In genomic region chr6:42860222-42860819, GRCm38 (mm10) we compare ENCODE assay signal across 8 mouse cellular contexts. TPM values are rescaled to one million over a fixed set of nuclear protein-coding genes. Genes with fewer than 3 reads are reported as not detected.
DNase-seq lines count a peak whose midpoint lies in the region; ATAC-seq lines count a peak whose summit lies in the region.
"Had no signal": no experiment of that assay in that cellular context is flagged by ENCODE, and none has a peak within 500 bp of the region (broad histone marks: within the 10 kb centered on the region; RNA-seq: fewer than 3 reads in every experiment).

No protein-coding gene starts in this region.

- no peak overlapping the region for H3K4me2 ChIP-seq in liver, embryonic 13.5 days
- no peak overlapping the region for H3K4me2 ChIP-seq in liver, embryonic 12.5 days
- no peak overlapping the region for H3K4me2 ChIP-seq in hindbrain, embryonic 12.5 days (replicated peaks)

- WGBS in liver, embryonic 13.5 days (ENCODE audit: insufficient replicate concordance): 10% methylated on average over 4 of the region's 4 CpGs
- WGBS in liver, embryonic 12.5 days (ENCODE audit: insufficient replicate concordance): 8% methylated on average over 4 of the region's 4 CpGs
- WGBS in hindbrain, embryonic 12.5 days: 21% methylated on average over 4 of the region's 4 CpGs

- no peak overlapping the region for H3K9ac ChIP-seq in liver, embryonic 13.5 days
- H3K9ac ChIP-seq in liver, embryonic 12.5 days: no peak overlapping the region
- no peak overlapping the region for H3K9ac ChIP-seq in hindbrain, embryonic 12.5 days

- no peak overlapping the region for H3K4me3 ChIP-seq in liver, embryonic 13.5 days (replicated peaks)
- no peak overlapping the region for H3K4me3 ChIP-seq in liver, embryonic 12.5 days
- H3K4me3 ChIP-seq in hindbrain, embryonic 12.5 days: no peak overlapping the region

- ATAC-seq in liver, embryonic 13.5 days (ENCODE audit: low read depth): no peak
- no peak for ATAC-seq in liver, embryonic 12.5 days
- ATAC-seq in hindbrain, embryonic 12.5 days (ENCODE audit: low FRiP score): 0 out of 2 replicates have a peak, but pooled peaks have one; percentile 54

- no peaks in the 10 kb centered on the region for H3K4me1 ChIP-seq in liver, embryonic 13.5 days (replicated peaks)
- H3K4me1 ChIP-seq in liver, embryonic 12.5 days: no peaks in the 10 kb centered on the region
- H3K4me1 ChIP-seq in hindbrain, embryonic 12.5 days: no peaks in the 10 kb centered on the region

- H3K27me3 ChIP-seq in liver, embryonic 13.5 days: no peaks in the 10 kb centered on the region
- H3K27me3 ChIP-seq in liver, embryonic 12.5 days (replicated peaks): no peaks in the 10 kb centered on the region
- no peaks in the 10 kb centered on the region for H3K27me3 ChIP-seq in hindbrain, embryonic 12.5 days
- H3K27me3 ChIP-seq in splenic B cell, adult 2 months (ENCODE audit: control insufficient read depth, insufficient read depth, low read length, poor library complexity, severe bottlenecking): no peaks in the 10 kb centered on the region

- H3K9me3 ChIP-seq in liver, embryonic 13.5 days (replicated peaks): no peaks in the 10 kb centered on the region
- no peaks in the 10 kb centered on the region for H3K9me3 ChIP-seq in liver, embryonic 12.5 days (replicated peaks)
- H3K9me3 ChIP-seq in hindbrain, embryonic 12.5 days (replicated peaks): no peaks in the 10 kb centered on the region

- DNase-seq in liver, embryonic 13.5 days: peak; percentile 0
- peak; percentile 46 for DNase-seq in R1 (ENCODE audit: low read depth, low spot score)
- peak; percentile 59 to 70 for DNase-seq in cerebellum, postnatal 14 days
- DNase-seq in lung, postnatal 14 days: peak; percentile 46
- DNase-seq in splenic B cell, adult 2 months (ENCODE audit: low read depth, low spot score): peak; percentile 48

- H3K27ac ChIP-seq in liver, embryonic 13.5 days: no peak overlapping the region
- no peak overlapping the region for H3K27ac ChIP-seq in liver, embryonic 12.5 days
- no peak overlapping the region for H3K27ac ChIP-seq in hindbrain, embryonic 12.5 days

- H3K36me3 ChIP-seq in liver, embryonic 13.5 days: no peaks in the 10 kb centered on the region
- H3K36me3 ChIP-seq in liver, embryonic 12.5 days: no peaks in the 10 kb centered on the region
- no peaks in the 10 kb centered on the region for H3K36me3 ChIP-seq in hindbrain, embryonic 12.5 days
- no peaks in the 10 kb centered on the region for H3K36me3 ChIP-seq in splenic B cell, adult 2 months (ENCODE audit: control insufficient read depth, insufficient read depth, low read length, poor library complexity, severe bottlenecking)

RNA-seq across cellular contexts. Expression of gene Olfr449, which starts 26.1 kb away (rescaled TPM):
- polyA plus RNA-seq in liver, embryonic 13.5 days (2015; fragmentation: Nextera tagmentation; extraction: Ambion mirVana): not detected in 2 replicates
- not detected in 2 replicates for polyA plus RNA-seq in liver, embryonic 12.5 days (2016; fragmentation: Nextera tagmentation; extraction: Ambion mirVana)
- polyA plus RNA-seq in hindbrain, embryonic 12.5 days (2016; fragmentation: Nextera tagmentation; extraction: Ambion mirVana): not detected in 2 replicates
- polyA plus RNA-seq: heart, embryonic 14.5 days had no signal

RNA-seq across cellular contexts. Expression of gene Olfr448, which starts 29.9 kb away (rescaled TPM):
- polyA plus RNA-seq in liver, embryonic 13.5 days (2015; fragmentation: Nextera tagmentation; extraction: Ambion mirVana): not detected in 2 replicates
- polyA plus RNA-seq in liver, embryonic 12.5 days (2016; fragmentation: Nextera tagmentation; extraction: Ambion mirVana): not detected in 2 replicates
- not detected in 2 replicates for polyA plus RNA-seq in hindbrain, embryonic 12.5 days (2016; fragmentation: Nextera tagmentation; extraction: Ambion mirVana)
- polyA plus RNA-seq: heart, embryonic 14.5 days had no signal

RNA-seq across cellular contexts. Expression of gene Olfr447, which starts 48.4 kb away (rescaled TPM):
- not detected in 2 replicates for polyA plus RNA-seq in liver, embryonic 13.5 days (2015; fragmentation: Nextera tagmentation; extraction: Ambion mirVana)
- not detected in 2 replicates for polyA plus RNA-seq in liver, embryonic 12.5 days (2016; fragmentation: Nextera tagmentation; extraction: Ambion mirVana)
- polyA plus RNA-seq in hindbrain, embryonic 12.5 days (2016; fragmentation: Nextera tagmentation; extraction: Ambion mirVana): not detected in 2 replicates
- polyA plus RNA-seq: heart, embryonic 14.5 days had no signal

RNA-seq across cellular contexts. Expression of gene Olfr450, which starts 48.6 kb away (rescaled TPM):
- polyA plus RNA-seq in liver, embryonic 13.5 days (2015; fragmentation: Nextera tagmentation; extraction: Ambion mirVana): not detected in 2 replicates
- polyA plus RNA-seq in liver, embryonic 12.5 days (2016; fragmentation: Nextera tagmentation; extraction: Ambion mirVana): not detected in 2 replicates
- polyA plus RNA-seq in hindbrain, embryonic 12.5 days (2016; fragmentation: Nextera tagmentation; extraction: Ambion mirVana): not detected in 2 replicates
- polyA plus RNA-seq: heart, embryonic 14.5 days had no signal

Comparison
In these comparisons a context has a peak if more than half of its experiments do, and no peak if none do; other contexts are left out.
1. DNase-seq: peak in every context shown above with its lines; median percentile 64 in cerebellum, postnatal 14 days; 48 in splenic B cell, adult 2 months; 46 in R1; 46 in lung, postnatal 14 days; 0 in liver, embryonic 13.5 days.